Mouse (Mus musculus): ENCODE data around the gene Cdkal1.

Cdkal1 gene

GRCm38 (mm10) chr13:29580780-29581179 lies 274.7 kb downstream of the Cdkal1 start:
- DNase-seq (ENCODE audit: low read depth): no peak

- no peak for DNase-seq (ENCODE audit: low read depth)
Observed at GRCm38 (mm10) chr13:29580009-29580408, 275.5 kb downstream of the Cdkal1 start.

- DNase-seq (ENCODE audit: low read depth): no peak
Observed at GRCm38 (mm10) chr13:29578621-29579020, 276.9 kb downstream of the Cdkal1 start.

GRCm38 (mm10) chr13:29574784-29575183 lies 280.7 kb downstream of the Cdkal1 start:
- DNase-seq (ENCODE audit: low read depth): no peak

GRCm38 (mm10) chr13:29572477-29572876 lies 283.0 kb downstream of the Cdkal1 start:
- DNase-seq (ENCODE audit: low read depth): no peak

GRCm38 (mm10) chr13:29565710-29566109 lies 289.8 kb downstream of the Cdkal1 start:
- no peak for DNase-seq (ENCODE audit: low read depth)

GRCm38 (mm10) chr13:29559188-29559587 lies 296.3 kb downstream of the Cdkal1 start:
- no peak for DNase-seq (ENCODE audit: low read depth)

- no peak for DNase-seq (ENCODE audit: low read depth)
Observed at GRCm38 (mm10) chr13:29555160-29555785, 300.2 kb downstream of the Cdkal1 start.

- DNase-seq (ENCODE audit: low read depth): no peak
Observed at GRCm38 (mm10) chr13:29553792-29554191, 301.7 kb downstream of the Cdkal1 start.

GRCm38 (mm10) chr13:29552322-29552870 lies 303.1 kb downstream of the Cdkal1 start:
- no peak for DNase-seq (ENCODE audit: low read depth)

GRCm38 (mm10) chr13:29550886-29551285 lies 304.6 kb downstream of the Cdkal1 start:
- DNase-seq (ENCODE audit: low read depth): no peak

- DNase-seq (ENCODE audit: low read depth): no peak
Observed at GRCm38 (mm10) chr13:29550203-29550602, 305.3 kb downstream of the Cdkal1 start.

GRCm38 (mm10) chr13:29549761-29550160 lies 305.7 kb downstream of the Cdkal1 start:
- DNase-seq (ENCODE audit: low read depth): no peak

GRCm38 (mm10) chr13:29537906-29538305 lies 317.6 kb downstream of the Cdkal1 start:
- no peak for DNase-seq (ENCODE audit: low read depth)

- DNase-seq (ENCODE audit: low read depth): no peak
Observed at GRCm38 (mm10) chr13:29533586-29533985, 321.9 kb downstream of the Cdkal1 start.

GRCm38 (mm10) chr13:29528344-29528743 lies 327.1 kb downstream of the Cdkal1 start:
- DNase-seq (ENCODE audit: low read depth): no peak

- no peak for DNase-seq (ENCODE audit: low read depth)
Observed at GRCm38 (mm10) chr13:29521321-29521720, 334.2 kb downstream of the Cdkal1 start.

GRCm38 (mm10) chr13:29514071-29514470 lies 341.4 kb downstream of the Cdkal1 start:
- no peak for DNase-seq (ENCODE audit: low read depth)

- DNase-seq (ENCODE audit: low read depth): no peak
Observed at GRCm38 (mm10) chr13:29504861-29505568, 350.5 kb downstream of the Cdkal1 start.

GRCm38 (mm10) chr13:29503147-29504044 lies 352.1 kb downstream of the Cdkal1 start:
- no peak for DNase-seq (ENCODE audit: low read depth)

- no peak for DNase-seq (ENCODE audit: low read depth)
Observed at GRCm38 (mm10) chr13:29502481-29503146, 352.9 kb downstream of the Cdkal1 start.

- no peak for DNase-seq (ENCODE audit: low read depth)
Observed at GRCm38 (mm10) chr13:29501173-29501572, 354.3 kb downstream of the Cdkal1 start.

All from naive thymus-derived CD4-positive, alpha-beta T cell, adult 2 months (primary cell).